Mouse (Mus musculus) small intestine, adult 2 months (tissue): ENCODE measurements around the gene Hivep2.

Source experiments
- CTCF ChIP-seq: fragments of 200-500 bp; IDR thresholded peaks from 2 replicates; pipeline ENCODE4 v1.5.1; 2012; ENCODE audit warnings: low read depth, mild to moderate bottlenecking, control low read depth, inconsistent platforms, low read length, moderate library complexity, mixed read lengths; ENCODE audit not compliant: insufficient replicate concordance, insufficient read length; ENCODE audit errors: extremely low read depth
- POLR2A ChIP-seq: fragments of 200-500 bp; IDR thresholded peaks from 2 replicates; pipeline ENCODE4 v1.6.1; 2012; ENCODE audit warnings: low read depth, mild to moderate bottlenecking, control low read depth, inconsistent platforms, low read length, moderate library complexity

DNA sequence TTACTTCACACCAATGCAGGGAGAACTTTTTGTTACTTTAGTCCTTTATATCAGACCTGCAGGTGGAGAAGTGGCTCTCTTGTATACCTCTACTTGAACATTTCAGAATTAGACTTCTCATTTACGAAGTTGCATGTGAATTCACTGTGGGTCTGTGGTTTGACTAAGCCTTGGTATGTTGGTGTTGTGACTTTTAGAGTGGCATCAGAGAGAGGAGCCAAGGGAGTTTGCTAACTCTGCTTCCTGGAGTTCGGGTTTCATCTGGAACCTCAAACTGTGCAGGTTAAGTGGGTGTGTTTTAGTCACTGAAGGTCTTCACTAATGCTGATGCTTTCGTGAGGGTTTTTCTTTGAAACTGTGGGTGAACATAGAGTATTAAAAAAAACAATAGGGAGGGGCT lies 4.4 kb downstream of the Hivep2 start:
- TF ChIP-seq POLR2A (no peak), CTCF (no peak)
